Mouse (Mus musculus): ENCODE measurements around the gene Slc45a2. TPM values are rescaled to one million over a fixed set of nuclear protein-coding genes. Genes with fewer than 3 reads are reported as not detected.

Gene Slc45a2
- not detected for polyA plus RNA-seq (2015; fragmentation: Illumina TruSeq; extraction: RNeasy Lipid Tissue Mini Kit (QIAGEN cat#74804); ENCODE audit: insufficient read depth, low replicate concordance)

GRCm38 (mm10) chr15:11000421-11000820 lies at the start of gene Slc45a2:
Slc45a2 (plus strand) TSS chr15:11000721.

GRCm38 (mm10) chr15:10951951-10952759 lies 48.4 kb upstream of the Slc45a2 start, which contains the start of gene C1qtnf3:
C1qtnf3 (plus strand) TSS chr15:10952332.

GRCm38 (mm10) chr15:10981377-10982063 lies 19.0 kb upstream of the Slc45a2 start, which contains the start of gene Amacr:
Amacr (plus strand) TSS chr15:10981756.

GRCm38 (mm10) chr15:11037711-11038110 lies 37.2 kb downstream of the Slc45a2 start, which contains the start of gene Rxfp3:
Rxfp3 (minus strand) TSS chr15:11037991.

GRCm38 (mm10) chr15:11064558-11065411 lies 64.3 kb downstream of the Slc45a2 start, which contains the start of gene Adamts12:
Adamts12 (plus strand) TSS chr15:11064790.

Other genes starting within 250 kb of the Slc45a2 start
- gene C1qtnf3, start 48.4 kb upstream of the Slc45a2 start, polyA plus RNA-seq (2015; fragmentation: Illumina TruSeq; extraction: RNeasy Lipid Tissue Mini Kit (QIAGEN cat#74804); ENCODE audit: insufficient read depth, low replicate concordance) = not detected
- gene Amacr, start 19.0 kb upstream of the Slc45a2 start, polyA plus RNA-seq (2015; fragmentation: Illumina TruSeq; extraction: RNeasy Lipid Tissue Mini Kit (QIAGEN cat#74804); ENCODE audit: insufficient read depth, low replicate concordance) = 5.3 TPM
- gene Rxfp3, start 37.3 kb downstream of the Slc45a2 start, polyA plus RNA-seq (2015; fragmentation: Illumina TruSeq; extraction: RNeasy Lipid Tissue Mini Kit (QIAGEN cat#74804); ENCODE audit: insufficient read depth, low replicate concordance) = not detected
- 0.36 TPM for gene Adamts12, start 64.1 kb downstream of the Slc45a2 start, polyA plus RNA-seq (2015; fragmentation: Illumina TruSeq; extraction: RNeasy Lipid Tissue Mini Kit (QIAGEN cat#74804); ENCODE audit: insufficient read depth, low replicate concordance)

All from spleen, adult 10 weeks (tissue).